Mouse (Mus musculus): ENCODE data around the gene Znhit2. TPM values are rescaled to one million over a fixed set of nuclear protein-coding genes. Genes with fewer than 3 reads are reported as not detected.

Znhit2 gene
- polyA plus RNA-seq, 1 experiment from 2014 or later = 31.0 TPM

DNA sequence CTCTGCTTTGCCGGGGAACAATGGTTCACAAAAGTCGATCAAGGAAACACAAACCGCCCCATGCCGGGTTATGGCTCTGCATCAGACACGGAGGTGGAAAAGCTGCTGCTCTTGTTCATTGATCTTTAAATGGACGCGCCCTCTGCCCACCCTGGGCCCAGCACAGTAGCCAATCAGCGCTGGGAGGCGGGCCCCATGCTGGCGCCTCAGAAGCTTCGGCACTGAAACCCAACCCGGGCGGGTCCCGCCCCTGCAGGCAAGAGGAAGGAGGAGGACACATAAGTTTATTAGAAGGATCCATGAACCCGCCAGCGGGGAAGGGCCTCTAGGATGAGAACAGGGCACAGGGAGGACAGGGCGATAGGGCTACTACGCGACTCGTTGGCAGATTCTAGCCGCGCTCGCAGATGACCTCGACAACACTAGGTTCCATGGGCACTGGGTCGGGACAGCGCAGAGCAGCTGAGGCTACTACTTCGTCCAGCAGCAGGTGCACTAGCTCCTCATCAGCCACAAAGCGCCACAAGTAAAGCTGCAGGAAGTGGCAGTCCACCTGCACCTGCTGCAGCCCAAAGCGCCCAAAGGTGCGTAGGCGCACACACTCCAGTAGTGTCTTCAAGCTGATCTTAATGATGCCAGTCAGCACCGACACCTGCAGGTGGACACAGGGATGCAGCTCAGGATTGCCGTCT lies 6.9 kb downstream of the Znhit2 start, which contains the start of gene Tm7sf2:
Tm7sf2 (minus strand) TSS at position 650 of the 692 bp plus-strand sequence.
- peaks cover 12% of the 10 kb centered on the region for H3K36me3 ChIP-seq (ENCODE audit: control insufficient read depth, insufficient read depth)
- ATAC-seq = peak; percentile 94
- peak within 1 kb of the TSS; percentile 84 for H3K9ac ChIP-seq (replicated peaks; ENCODE audit: low read depth, low read length)
- no peaks in the 10 kb centered on the region for H3K9me3 ChIP-seq (ENCODE audit: control insufficient read depth, low read length)
- 9% methylated on average over 32 of the region's 33 CpGs for WGBS
- H3K4me3 ChIP-seq (replicated peaks; ENCODE audit: low read length) = peak within 1 kb of the TSS; percentile 73
- H3K4me2 ChIP-seq (ENCODE audit: low read length) = peak within 1 kb of the TSS; percentile 99
- H3K27ac ChIP-seq (ENCODE audit: low read length) = peak within 1 kb of the TSS; percentile 90
- peaks cover 22% of the 10 kb centered on the region for H3K4me1 ChIP-seq (replicated peaks; ENCODE audit: control insufficient read depth, insufficient read depth, low read length)
- no peaks in the 10 kb centered on the region for H3K27me3 ChIP-seq (replicated peaks; ENCODE audit: control insufficient read depth, insufficient read depth, low read length)

DNA sequence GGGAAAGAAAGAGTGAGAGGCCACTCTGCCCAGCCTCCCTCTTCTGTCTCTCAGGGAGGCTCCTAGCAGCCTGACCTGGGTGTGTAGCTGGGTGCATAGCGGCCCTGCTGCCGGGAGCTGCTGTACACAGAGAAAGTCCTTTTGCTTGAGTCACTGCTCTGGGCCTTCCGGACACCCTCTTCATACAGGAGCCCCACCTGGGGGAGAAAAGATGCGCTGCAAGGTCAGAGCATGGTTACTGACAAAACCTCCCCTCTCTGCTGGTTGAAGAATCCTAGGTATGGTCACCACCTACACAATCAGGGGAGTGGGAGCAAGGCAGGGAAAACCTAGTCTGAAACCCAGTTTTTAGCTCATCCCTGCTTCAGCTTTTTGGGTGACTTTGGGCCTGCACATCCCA lies 8.0 kb downstream of the Znhit2 start:
- Histone ChIP-seq H3K27ac (ENCODE audit: low read length) (no peak overlapping the region), H3K4me2 (ENCODE audit: low read length) (no peak overlapping the region), H3K36me3 (ENCODE audit: control insufficient read depth, insufficient read depth) (peaks cover 12% of the 10 kb centered on the region), H3K4me1 (replicated peaks; ENCODE audit: control insufficient read depth, insufficient read depth, low read length) (peaks cover 20% of the 10 kb centered on the region), H3K4me3 (replicated peaks; ENCODE audit: low read length) (no peak overlapping the region), H3K9ac (replicated peaks; ENCODE audit: low read depth, low read length) (no peak overlapping the region), H3K9me3 (ENCODE audit: control insufficient read depth, low read length) (no peaks in the 10 kb centered on the region), H3K27me3 (replicated peaks; ENCODE audit: control insufficient read depth, insufficient read depth, low read length) (no peaks in the 10 kb centered on the region)
- WGBS = 81% methylated on average over 4 of the region's 4 CpGs
- ATAC-seq = no peak

DNA sequence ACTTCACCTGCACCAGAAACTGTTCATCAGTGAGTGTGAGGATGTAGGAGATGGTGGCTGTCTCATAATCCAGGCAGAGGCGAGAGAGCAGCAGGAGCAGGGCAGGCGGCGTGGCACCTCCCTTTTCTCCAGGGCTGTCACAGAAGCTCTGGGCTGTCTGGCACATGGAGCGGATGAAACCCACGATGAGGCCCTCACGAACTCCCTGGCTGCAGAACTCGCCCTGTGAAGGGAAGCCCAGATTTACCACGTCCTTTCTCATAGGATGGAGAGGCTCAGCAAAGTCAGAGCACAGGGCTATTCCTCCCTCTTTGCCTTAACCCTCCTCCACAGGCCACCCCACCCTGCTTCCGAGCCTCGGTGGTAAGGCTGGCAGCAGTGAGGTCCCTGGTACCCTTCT lies 8.9 kb downstream of the Znhit2 start:
- Histone ChIP-seq H3K9ac (replicated peaks; ENCODE audit: low read depth, low read length) (no peak overlapping the region), H3K36me3 (ENCODE audit: control insufficient read depth, insufficient read depth) (peaks cover 12% of the 10 kb centered on the region), H3K27ac (ENCODE audit: low read length) (no peak overlapping the region), H3K9me3 (ENCODE audit: control insufficient read depth, low read length) (no peaks in the 10 kb centered on the region), H3K4me2 (ENCODE audit: low read length) (no peak overlapping the region), H3K4me1 (replicated peaks; ENCODE audit: control insufficient read depth, insufficient read depth, low read length) (peaks cover 20% of the 10 kb centered on the region), H3K27me3 (replicated peaks; ENCODE audit: control insufficient read depth, insufficient read depth, low read length) (no peaks in the 10 kb centered on the region), H3K4me3 (replicated peaks; ENCODE audit: low read length) (no peak overlapping the region)
- ATAC-seq = no peak
- WGBS = 91% methylated on average over 10 of the region's 10 CpGs

DNA sequence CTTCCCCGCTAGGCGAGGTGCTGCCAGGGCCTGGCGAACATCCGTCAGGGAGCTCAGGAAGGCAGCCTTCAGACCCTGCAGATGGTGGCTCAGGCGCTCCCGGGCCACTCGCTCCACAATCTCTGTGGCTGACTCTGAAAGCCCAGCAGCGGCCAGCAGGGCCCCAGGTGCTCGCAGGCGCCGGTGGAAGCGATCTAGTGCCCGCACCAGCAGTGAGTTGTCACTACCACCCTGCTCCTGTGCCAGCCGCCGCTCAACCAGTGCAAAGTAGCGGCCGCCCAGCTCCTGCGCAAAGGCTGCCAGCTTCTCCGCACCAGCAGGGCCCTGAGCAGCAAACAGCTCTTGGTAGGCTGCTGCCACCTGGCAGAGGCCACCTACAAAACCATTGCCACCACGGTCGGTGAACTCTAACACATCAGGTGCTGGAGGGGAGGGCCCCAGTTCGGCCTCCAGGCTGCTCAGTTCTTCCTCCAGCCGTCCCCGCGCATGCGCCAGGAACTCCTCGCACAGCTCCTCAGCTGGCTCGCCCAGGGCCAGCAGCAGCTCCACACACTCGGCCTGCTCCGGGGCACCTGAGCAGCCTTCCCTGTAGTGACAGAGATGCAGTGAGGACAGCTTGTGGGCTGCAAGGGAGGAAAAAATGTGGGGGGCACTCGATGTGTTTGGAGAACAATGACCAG lies 9.7 kb downstream of the Znhit2 start:
- H3K4me1 ChIP-seq (replicated peaks; ENCODE audit: control insufficient read depth, insufficient read depth, low read length) = peaks cover 22% of the 10 kb centered on the region
- H3K9me3 ChIP-seq (ENCODE audit: control insufficient read depth, low read length) = no peaks in the 10 kb centered on the region
- H3K9ac ChIP-seq (replicated peaks; ENCODE audit: low read depth, low read length) = no peak overlapping the region
- H3K4me2 ChIP-seq (ENCODE audit: low read length) = no peak overlapping the region
- peaks cover 12% of the 10 kb centered on the region for H3K36me3 ChIP-seq (ENCODE audit: control insufficient read depth, insufficient read depth)
- no peak for ATAC-seq
- H3K27me3 ChIP-seq (replicated peaks; ENCODE audit: control insufficient read depth, insufficient read depth, low read length) = no peaks in the 10 kb centered on the region
- no peak overlapping the region for H3K4me3 ChIP-seq (replicated peaks; ENCODE audit: low read length)
- H3K27ac ChIP-seq (ENCODE audit: low read length) = no peak overlapping the region
- 89% methylated on average over 31 of the region's 31 CpGs for WGBS

DNA sequence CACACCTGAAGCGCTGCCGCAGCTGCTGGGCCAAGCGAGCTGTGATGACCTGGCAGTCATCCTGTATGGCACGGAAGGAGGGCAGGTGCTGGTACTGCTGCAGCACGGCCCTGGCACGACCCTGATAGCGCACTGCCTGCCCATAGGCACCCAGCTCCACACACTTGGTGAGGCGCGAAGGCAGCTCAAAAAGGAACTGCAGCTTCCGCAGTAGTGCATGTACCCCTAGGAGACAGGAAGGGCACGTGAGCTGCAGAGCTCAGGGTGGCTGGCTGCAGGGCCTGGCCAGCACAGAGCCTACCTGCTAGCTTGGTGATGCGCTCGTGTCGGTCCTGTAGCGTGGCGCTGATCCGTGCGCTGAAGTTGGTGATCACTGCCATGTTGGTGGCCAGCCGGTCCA lies 10.3 kb downstream of the Znhit2 start:
- H3K27me3 ChIP-seq (replicated peaks; ENCODE audit: control insufficient read depth, insufficient read depth, low read length) = no peaks in the 10 kb centered on the region
- 95% methylated on average over 19 of the region's 19 CpGs for WGBS
- peaks cover 24% of the 10 kb centered on the region for H3K4me1 ChIP-seq (replicated peaks; ENCODE audit: control insufficient read depth, insufficient read depth, low read length)
- H3K9me3 ChIP-seq (ENCODE audit: control insufficient read depth, low read length) = no peaks in the 10 kb centered on the region
- H3K4me2 ChIP-seq (ENCODE audit: low read length) = no peak overlapping the region
- H3K4me3 ChIP-seq (replicated peaks; ENCODE audit: low read length) = no peak overlapping the region
- H3K9ac ChIP-seq (replicated peaks; ENCODE audit: low read depth, low read length) = no peak overlapping the region
- peaks cover 12% of the 10 kb centered on the region for H3K36me3 ChIP-seq (ENCODE audit: control insufficient read depth, insufficient read depth)
- no peak overlapping the region for H3K27ac ChIP-seq (ENCODE audit: low read length)
- ATAC-seq = no peak

- Histone ChIP-seq H3K36me3 (ENCODE audit: control insufficient read depth, insufficient read depth) (peaks cover 11% of the 10 kb centered on the region), H3K4me1 (replicated peaks; ENCODE audit: control insufficient read depth, insufficient read depth, low read length) (peaks cover 17% of the 10 kb centered on the region), H3K4me2 (ENCODE audit: low read length) (no peak overlapping the region), H3K27ac (ENCODE audit: low read length) (no peak overlapping the region), H3K9me3 (ENCODE audit: control insufficient read depth, low read length) (no peaks in the 10 kb centered on the region), H3K4me3 (replicated peaks; ENCODE audit: low read length) (no peak overlapping the region), H3K27me3 (replicated peaks; ENCODE audit: control insufficient read depth, insufficient read depth, low read length) (no peaks in the 10 kb centered on the region), H3K9ac (replicated peaks; ENCODE audit: low read depth, low read length) (no peak overlapping the region)
- ATAC-seq = no peak
- WGBS = 93% methylated on average over 5 of the region's 5 CpGs
Observed at GRCm38 (mm10) chr19:6073889-6074288, 12.9 kb downstream of the Znhit2 start.

- Histone ChIP-seq H3K27ac (ENCODE audit: low read length) (peak within 1 kb of the TSS; percentile 82), H3K4me3 (replicated peaks; ENCODE audit: low read length) (peak within 1 kb of the TSS; percentile 65), H3K36me3 (ENCODE audit: control insufficient read depth, insufficient read depth) (peaks cover 11% of the 10 kb centered on the region), H3K4me1 (replicated peaks; ENCODE audit: control insufficient read depth, insufficient read depth, low read length) (peaks cover 17% of the 10 kb centered on the region), H3K4me2 (ENCODE audit: low read length) (peak within 1 kb of the TSS; percentile 94), H3K9ac (replicated peaks; ENCODE audit: low read depth, low read length) (peak within 1 kb of the TSS; percentile 76), H3K9me3 (ENCODE audit: control insufficient read depth, low read length) (no peaks in the 10 kb centered on the region), H3K27me3 (replicated peaks; ENCODE audit: control insufficient read depth, insufficient read depth, low read length) (no peaks in the 10 kb centered on the region)
- WGBS = 2% methylated on average over 33 of the region's 33 CpGs
- ATAC-seq = peak; percentile 93
Observed at GRCm38 (mm10) chr19:6076564-6077393, 15.8 kb downstream of the Znhit2 start, which contains the start of gene Vps51. Gene Vps51, minus strand, starts transcription at chr19:6077231.

GRCm38 (mm10) chr19:6079983-6080480 lies 19.0 kb downstream of the Znhit2 start, which contains the start of gene Tmem262:
Gene Tmem262, plus strand, starts transcription at chr19:6080033.
- Histone ChIP-seq H3K4me3 (replicated peaks; ENCODE audit: low read length) (no peak within 1 kb of the TSS), H3K27me3 (replicated peaks; ENCODE audit: control insufficient read depth, insufficient read depth, low read length) (no peaks in the 10 kb centered on the region), H3K4me2 (ENCODE audit: low read length) (no peak within 1 kb of the TSS), H3K36me3 (ENCODE audit: control insufficient read depth, insufficient read depth) (peaks cover 13% of the 10 kb centered on the region), H3K27ac (ENCODE audit: low read length) (no peak within 1 kb of the TSS), H3K4me1 (replicated peaks; ENCODE audit: control insufficient read depth, insufficient read depth, low read length) (peaks cover 29% of the 10 kb centered on the region), H3K9me3 (ENCODE audit: control insufficient read depth, low read length) (no peaks in the 10 kb centered on the region), H3K9ac (replicated peaks; ENCODE audit: low read depth, low read length) (no peak within 1 kb of the TSS)
- 96% methylated on average over 12 of the region's 12 CpGs for WGBS
- no peak for ATAC-seq

DNA sequence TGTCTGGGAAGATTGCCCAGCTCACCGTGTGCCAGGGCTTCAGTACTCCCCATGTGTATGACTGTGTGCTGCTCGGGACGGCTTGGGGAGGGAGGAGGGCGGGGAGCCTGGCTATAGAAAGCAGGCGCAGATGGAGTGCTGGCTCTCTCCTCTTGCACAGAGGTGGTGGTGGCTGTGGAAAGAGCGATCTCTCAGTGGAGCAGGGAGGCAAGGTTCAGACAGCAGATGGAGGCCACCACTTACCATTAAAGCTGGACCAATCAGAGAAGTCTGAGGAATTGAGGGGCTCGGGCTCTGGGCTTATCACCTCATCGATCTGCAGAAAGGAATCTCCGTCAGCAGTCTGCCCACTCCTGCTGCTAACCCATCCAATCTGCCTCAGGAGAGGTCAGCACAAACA lies 21.2 kb downstream of the Znhit2 start, which contains the start of gene Gm28374:
Gm28374 (minus strand) TSS at position 101 of the 400 bp plus-strand sequence.
- Histone ChIP-seq H3K4me1 (replicated peaks; ENCODE audit: control insufficient read depth, insufficient read depth, low read length) (peaks cover 26% of the 10 kb centered on the region), H3K9ac (replicated peaks; ENCODE audit: low read depth, low read length) (no peak within 1 kb of the TSS), H3K4me3 (replicated peaks; ENCODE audit: low read length) (no peak within 1 kb of the TSS), H3K27ac (ENCODE audit: low read length) (no peak within 1 kb of the TSS), H3K4me2 (ENCODE audit: low read length) (no peak within 1 kb of the TSS), H3K9me3 (ENCODE audit: control insufficient read depth, low read length) (no peaks in the 10 kb centered on the region), H3K36me3 (ENCODE audit: control insufficient read depth, insufficient read depth) (peaks cover 13% of the 10 kb centered on the region), H3K27me3 (replicated peaks; ENCODE audit: control insufficient read depth, insufficient read depth, low read length) (no peaks in the 10 kb centered on the region)
- no peak for ATAC-seq
- 88% methylated on average over 9 of the region's 9 CpGs for WGBS
